Mouse (Mus musculus) heart, adult 2 months (tissue): ENCODE measurements at regions not wholly inside any gene's neighbourhood (a gene's known extent, or its start where the extent isn't known, plus 50 kb on each side); places are given as distances from the start of the nearest gene placed in this dataset.

ENCODE experiments used
- CTCF ChIP-seq: fragments of 200-600 bp; IDR thresholded peaks from 2 replicates; pipeline ENCODE4 v1.8.1; 2022; ENCODE audit warnings: antibody characterized with exemption, mild to moderate bottlenecking, moderate library complexity
- EP300 ChIP-seq: fragments of 200-500 bp; IDR thresholded peaks from 2 replicates; pipeline ENCODE4 v1.6.1; 2011; ENCODE audit warnings: low read depth, low read length, control low read depth; ENCODE audit not compliant: insufficient read depth
- POLR2A ChIP-seq: fragments of 200-500 bp; IDR thresholded peaks from 2 replicates; pipeline ENCODE4 v1.6.1; 2011; ENCODE audit warnings: mild to moderate bottlenecking, low read depth, low read length, control low read depth; ENCODE audit not compliant: insufficient read depth

GRCm38 (mm10) chr12:107807634-107808033 is 195.8 kb downstream of the Bcl11b start:
- TF ChIP-seq POLR2A, result no peak
- TF ChIP-seq CTCF, result no peak
- TF ChIP-seq EP300, result no peak
